8 mouse cellular contexts compared by ENCODE assay signal in the genomic region with DNA sequence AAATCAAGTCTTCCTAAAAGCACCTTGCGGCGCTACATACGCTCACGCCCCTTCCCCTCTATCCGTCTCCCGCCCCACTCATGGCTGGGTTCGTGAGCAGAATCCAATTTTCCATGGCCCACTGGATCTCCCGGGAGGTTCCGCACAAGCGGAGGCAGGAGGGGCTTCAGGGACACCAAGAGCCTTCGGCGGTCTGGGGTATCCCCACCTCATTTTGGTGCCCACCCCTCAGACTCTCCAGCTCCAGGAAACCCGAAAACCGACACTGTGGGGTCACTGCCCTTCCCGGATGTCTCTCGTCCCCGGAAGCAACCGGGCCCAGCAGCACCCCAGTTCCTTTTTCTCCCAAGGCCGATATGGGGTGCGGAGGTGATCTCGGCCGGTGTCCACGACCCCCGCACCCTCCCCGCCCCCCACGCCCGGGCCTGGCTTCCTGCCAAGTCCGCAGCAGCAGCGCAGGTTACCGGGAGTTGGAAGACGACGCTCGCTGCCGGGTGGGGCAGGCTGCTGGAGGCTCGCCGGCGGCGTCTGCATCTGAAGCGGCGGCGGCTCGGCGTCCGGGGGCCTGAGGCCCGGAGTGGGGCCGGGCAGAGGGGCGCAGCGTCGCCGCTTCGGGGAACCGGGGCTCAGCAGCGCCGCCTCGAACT. TPM values are rescaled to one million over a fixed set of nuclear protein-coding genes. Genes with fewer than 3 reads are reported as not detected.
DNase-seq lines count a peak whose midpoint lies in the region; ATAC-seq and TF ChIP-seq lines count a peak whose summit lies in the region.

No protein-coding gene starts in this region.

- peak overlapping the region; percentile 95 for H3K27ac ChIP-seq in layer of hippocampus, adult 2 months
- peak overlapping the region; percentile 86 for H3K27ac ChIP-seq in embryonic facial prominence, embryonic 11.5 days (replicated peaks; ENCODE audit: low read depth, low read length)
- H3K27ac ChIP-seq in midbrain, embryonic 13.5 days: peak overlapping the region; percentile 95

- ATAC-seq in embryonic facial prominence, embryonic 11.5 days (replicated peaks; ENCODE audit: insufficient number of reproducible peaks, low FRiP score, low TSS enrichment, low read depth): peak; percentile 85
- peak; percentile 90 for ATAC-seq in midbrain, embryonic 13.5 days

- no peak for TF ChIP-seq CTCF in layer of hippocampus, adult 2 months (conservative IDR thresholded peaks at IDR 0.05)

- no peaks in the 10 kb centered on the region for H3K9me3 ChIP-seq in embryonic facial prominence, embryonic 11.5 days (replicated peaks; ENCODE audit: control insufficient read depth, low read length)
- H3K9me3 ChIP-seq in midbrain, embryonic 13.5 days: no peaks in the 10 kb centered on the region

- intact Hi-C loops in heart, postnatal 25 days (cut with DNase I): no loop called here
- intact Hi-C loops in left cerebral cortex, postnatal 36 days (cut with DNase I): loop anchor here (5.0 kb wide), 2 partner anchors 32 to 153 kb away; a partner anchor contains a TSS

- whole genome bisulfite sequencing in embryonic facial prominence, embryonic 11.5 days: under 1% methylated on average over 52 of the region's 55 CpGs
- WGBS in midbrain, embryonic 13.5 days: under 1% methylated on average over 55 of the region's 55 CpGs

- no peaks in the 10 kb centered on the region for H3K27me3 ChIP-seq in embryonic facial prominence, embryonic 11.5 days (ENCODE audit: control insufficient read depth, insufficient read depth, low read length)
- H3K27me3 ChIP-seq in midbrain, embryonic 13.5 days: 0 out of 2 replicates have a peak, but pooled peaks cover 3% of the 10 kb centered on the region

- peak overlapping the region; percentile 88 for H3K9ac ChIP-seq in embryonic facial prominence, embryonic 11.5 days (replicated peaks; ENCODE audit: low read length)
- peak overlapping the region; percentile 93 for H3K9ac ChIP-seq in midbrain, embryonic 13.5 days (replicated peaks)

- H3K4me3 ChIP-seq in layer of hippocampus, adult 2 months: peak overlapping the region; percentile 94
- peak overlapping the region; percentile 96 for H3K4me3 ChIP-seq in embryonic facial prominence, embryonic 11.5 days (ENCODE audit: low read depth, low read length)
- peak overlapping the region; percentile 99 for H3K4me3 ChIP-seq in midbrain, embryonic 13.5 days (replicated peaks)

- H3K4me2 ChIP-seq in embryonic facial prominence, embryonic 11.5 days (ENCODE audit: low read depth, low read length): peak overlapping the region; percentile 67
- peak overlapping the region; percentile 75 for H3K4me2 ChIP-seq in midbrain, embryonic 13.5 days (replicated peaks)

- H3K4me1 ChIP-seq in embryonic facial prominence, embryonic 11.5 days (ENCODE audit: control insufficient read depth, insufficient read depth, low read length): no peaks in the 10 kb centered on the region; the same call in 1 of the 2 replicates
- H3K4me1 ChIP-seq in midbrain, embryonic 13.5 days (replicated peaks): peaks cover 37% of the 10 kb centered on the region

- DNase-seq in layer of hippocampus, adult 2 months (ENCODE audit: low spot score in 2 of 2): peak in 1 of 2 experiments; percentile 32
- DNase-seq in layer of hippocampus, adult 9-10 months (ENCODE audit: low spot score): no peak
- peak; percentile 18 for DNase-seq in MN1 (ENCODE audit: low spot score)
- DNase-seq in embryonic facial prominence, embryonic 11.5 days (ENCODE audit: low spot score): peak; percentile 21
- peak; percentile 6 for DNase-seq in heart, postnatal 25 days (ENCODE audit: low spot score)
- DNase-seq in left cerebral cortex, postnatal 36 days (ENCODE audit: low spot score in 2 of 2): peak; percentile 26 to 29
- peak; percentile 75 for DNase-seq in thymus, postnatal 4 days

- H3K36me3 ChIP-seq in embryonic facial prominence, embryonic 11.5 days (replicated peaks; ENCODE audit: control insufficient read depth, insufficient read depth, low read depth, low read length): no peaks in the 10 kb centered on the region
- no peaks in the 10 kb centered on the region for H3K36me3 ChIP-seq in midbrain, embryonic 13.5 days

RNA-seq across cellular contexts. Expression of a gene that starts 0.5 kb away (rescaled TPM):
- total RNA-seq in layer of hippocampus, adult 2 months (2021): 10 to 100 TPM; 53.9 to 58.1 TPM
- polyA plus RNA-seq in embryonic facial prominence, embryonic 11.5 days (2014; fragmentation: Nextera tagmentation; extraction: Ambion mirVana): 87.2 and 88.0 TPM in 2 replicates
- 10 to 100 TPM; 23.2 to 25.4 TPM for total RNA-seq in heart, postnatal 25 days (2021)
- total RNA-seq in left cerebral cortex, postnatal 36 days (2021): 10 to 100 TPM; 60.4 to 64.2 TPM
- 91.2 and 93.4 TPM in 2 replicates for polyA plus RNA-seq in midbrain, embryonic 13.5 days (2015; fragmentation: Nextera tagmentation; extraction: Ambion mirVana)

RNA-seq across cellular contexts. Expression of a gene that starts 31.6 kb away (rescaled TPM):
- total RNA-seq in layer of hippocampus, adult 2 months (2021): 100 to 1,000 TPM; 169 to 194 TPM
- 308 and 321 TPM in 2 replicates for polyA plus RNA-seq in embryonic facial prominence, embryonic 11.5 days (2014; fragmentation: Nextera tagmentation; extraction: Ambion mirVana)
- 100 to 1,000 TPM; 460 to 471 TPM for total RNA-seq in heart, postnatal 25 days (2021)
- 100 to 1,000 TPM; 180 to 195 TPM for total RNA-seq in left cerebral cortex, postnatal 36 days (2021)
- polyA plus RNA-seq in midbrain, embryonic 13.5 days (2015; fragmentation: Nextera tagmentation; extraction: Ambion mirVana): 394 TPM in 2 replicates

RNA-seq across cellular contexts. Expression of a gene that starts 38.1 kb away (rescaled TPM):
- total RNA-seq in layer of hippocampus, adult 2 months (2021): under 1 TPM; 0.54 to 0.92 TPM
- 0.46 and 0.91 TPM in 2 replicates for polyA plus RNA-seq in embryonic facial prominence, embryonic 11.5 days (2014; fragmentation: Nextera tagmentation; extraction: Ambion mirVana)
- total RNA-seq in heart, postnatal 25 days (2021): not detected
- total RNA-seq in left cerebral cortex, postnatal 36 days (2021): under 1 TPM; 0.57 to 0.91 TPM
- polyA plus RNA-seq in midbrain, embryonic 13.5 days (2015; fragmentation: Nextera tagmentation; extraction: Ambion mirVana): 1.4 and 1.5 TPM in 2 replicates
